In genomic region chr9:110314706-110315105, GRCm38 (mm10) we compare ENCODE assay signal across 19 mouse cellular contexts. TPM values are rescaled to one million over a fixed set of nuclear protein-coding genes. Genes with fewer than 3 reads are reported as not detected.
DNase-seq lines count a peak whose midpoint lies in the region; ATAC-seq lines count a peak whose summit lies in the region.
"Had no signal": no experiment of that assay in that cellular context is flagged by ENCODE, and none has a peak within 500 bp of the region (broad histone marks: within the 10 kb centered on the region; RNA-seq: fewer than 3 reads in every experiment).

No protein-coding gene starts in this region.

- no peak overlapping the region for H3K4me3 ChIP-seq in kidney, embryonic 14.5 days (ENCODE audit: low read length)
- H3K4me3 ChIP-seq: embryonic facial prominence, embryonic 12.5 days; liver, embryonic 13.5 days; neural tube, embryonic 12.5 days had no signal

- H3K27ac ChIP-seq in kidney, embryonic 14.5 days (ENCODE audit: low read depth, low read length) = no peak overlapping the region
- H3K27ac ChIP-seq: embryonic facial prominence, embryonic 12.5 days; liver, embryonic 13.5 days; neural tube, embryonic 12.5 days had no signal

- no peaks in the 10 kb centered on the region for H3K27me3 ChIP-seq in kidney, embryonic 14.5 days (ENCODE audit: control insufficient read depth, insufficient read depth, low read length)
- H3K27me3 ChIP-seq: embryonic facial prominence, embryonic 12.5 days; liver, embryonic 13.5 days; neural tube, embryonic 12.5 days had no signal

- intact Hi-C loops in left cerebral cortex, postnatal 4 days (cut with DNase I) = no loop called here
- intact Hi-C loops in left cerebral cortex, postnatal 36 days (cut with DNase I) = no loop called here

- 61% methylated on average over 5 of the region's 5 CpGs for WGBS in kidney, embryonic 14.5 days

- H3K36me3 ChIP-seq in kidney, embryonic 14.5 days (ENCODE audit: control insufficient read depth, insufficient read depth, low read length) = peaks cover 59% of the 10 kb centered on the region

- H3K4me2 ChIP-seq in kidney, embryonic 14.5 days (replicated peaks; ENCODE audit: low read depth, low read length) = no peak overlapping the region
- H3K4me2 ChIP-seq: embryonic facial prominence, embryonic 12.5 days; heart, embryonic 11.5 days; liver, embryonic 13.5 days; neural tube, embryonic 12.5 days had no signal

- ATAC-seq in kidney, embryonic 14.5 days (ENCODE audit: low FRiP score, low TSS enrichment) = peak; percentile 22; the same call in 1 of the 2 replicates
- peak; percentile 82 for ATAC-seq in megakaryocyte progenitor cell, adult 5-6 weeks (replicated peaks; ENCODE audit: poor library complexity)
- ATAC-seq: forebrain, postnatal 0 days; hindbrain, embryonic 16.5 days; lung, postnatal 0 days had no signal

- no peaks in the 10 kb centered on the region for H3K4me1 ChIP-seq in kidney, embryonic 14.5 days (ENCODE audit: control insufficient read depth, insufficient read depth, low read length)
- H3K4me1 ChIP-seq: embryonic facial prominence, embryonic 12.5 days; liver, embryonic 13.5 days; neural tube, embryonic 12.5 days had no signal

- DNase-seq in kidney, postnatal 14 days = no peak
- DNase-seq in left cerebral cortex, postnatal 4 days = peak; percentile 75
- DNase-seq in left cerebral cortex, postnatal 36 days (ENCODE audit: low spot score in 2 of 2) = no peak
- peak; percentile 23 for DNase-seq in brain, adult 2 months (ENCODE audit: low read depth, low spot score)
- DNase-seq in adrenal gland, adult 2 months = no peak
- DNase-seq: forebrain, postnatal 0 days; gastrocnemius, postnatal 10 days; heart, postnatal 14 days; kidney, adult 18-20 months; liver, embryonic 13.5 days; spleen, adult 18-20 months; thymus, adult 18-20 months had no signal

- no peaks in the 10 kb centered on the region for H3K9me3 ChIP-seq in kidney, embryonic 14.5 days (ENCODE audit: control insufficient read depth, low read length)
- H3K9me3 ChIP-seq: embryonic facial prominence, embryonic 12.5 days; liver, embryonic 13.5 days; neural tube, embryonic 12.5 days had no signal

- no peak overlapping the region for H3K9ac ChIP-seq in kidney, embryonic 14.5 days (ENCODE audit: low read depth, low read length)
- H3K9ac ChIP-seq: embryonic facial prominence, embryonic 12.5 days; forebrain, postnatal 0 days; liver, embryonic 13.5 days; neural tube, embryonic 12.5 days had no signal

RNA-seq across cellular contexts. Expression of gene Elp6, which starts 9.7 kb away (rescaled TPM):
- polyA plus RNA-seq in kidney, embryonic 14.5 days (2014; fragmentation: Nextera tagmentation; extraction: Ambion mirVana) = 32.3 and 33.8 TPM in 2 replicates
- total RNA-seq in left cerebral cortex, postnatal 4 days (2021) = 10 to 100 TPM; 12.5 to 19.3 TPM
- total RNA-seq in left cerebral cortex, postnatal 36 days (2021) = 10 to 100 TPM; 11.1 to 12.7 TPM
- 9.9 and 12.1 TPM in 2 replicates for total RNA-seq in megakaryocyte progenitor cell, adult 5-6 weeks (2015)
- 9.3 and 9.4 TPM in 2 replicates for total RNA-seq in megakaryocyte progenitor cell, adult 5-6 weeks (2017)
- total RNA-seq in adrenal gland, adult 2 months (2021) = 10 to 100 TPM in 1 of 2 experiments, 1 to 10 TPM in 1; 5.6 to 11.3 TPM
- 9.9 and 10.3 TPM in 2 replicates for polyA plus RNA-seq in adrenal gland, adult 2 months (2012; rRNA removed)

RNA-seq across cellular contexts. Expression of gene Scap, which starts 18.4 kb away (rescaled TPM):
- 33.0 and 37.5 TPM in 2 replicates for polyA plus RNA-seq in kidney, embryonic 14.5 days (2014; fragmentation: Nextera tagmentation; extraction: Ambion mirVana)
- 10 to 100 TPM; 96.7 to 99.5 TPM for total RNA-seq in left cerebral cortex, postnatal 4 days (2021)
- 100 to 1,000 TPM in 1 of 2 experiments, 10 to 100 TPM in 1; 97.2 to 100 TPM for total RNA-seq in left cerebral cortex, postnatal 36 days (2021)
- 26.1 and 33.6 TPM in 2 replicates for total RNA-seq in megakaryocyte progenitor cell, adult 5-6 weeks (2015)
- total RNA-seq in megakaryocyte progenitor cell, adult 5-6 weeks (2017) = 22.1 and 29.4 TPM in 2 replicates
- 100 to 1,000 TPM in 1 of 2 experiments, 10 to 100 TPM in 1; 98.3 to 148 TPM for total RNA-seq in adrenal gland, adult 2 months (2021)
- polyA plus RNA-seq in adrenal gland, adult 2 months (2012; rRNA removed) = 99.4 and 112 TPM in 2 replicates

Comparison
In these comparisons a context has a peak if more than half of its experiments do, and no peak if none do; other contexts are left out.
1. DNase-seq: peak in left cerebral cortex, postnatal 4 days (single experiment) and brain, adult 2 months (single experiment); none in kidney, postnatal 14 days (single experiment), left cerebral cortex, postnatal 36 days (0 of 2) and adrenal gland, adult 2 months (single experiment).